Mouse (Mus musculus): ENCODE results near the gene Olfr605.

DNA sequence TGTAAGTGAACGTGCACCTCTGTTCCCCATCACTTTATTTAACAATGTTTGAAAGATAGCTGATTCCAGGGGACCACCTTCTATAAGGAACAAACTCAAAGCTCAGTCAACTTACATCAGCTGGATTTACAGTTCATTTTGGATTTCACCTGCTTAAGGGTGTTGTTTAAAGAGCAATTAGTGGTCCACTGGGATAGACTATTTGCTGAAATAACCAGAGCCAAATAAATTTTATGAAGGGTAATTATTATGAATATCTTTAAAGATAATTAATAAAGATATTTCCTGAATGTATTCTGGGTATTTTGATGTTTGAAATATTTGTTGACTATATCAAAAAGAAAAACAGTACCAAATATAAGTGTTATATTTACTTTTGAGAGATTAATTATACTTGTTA, at the start of gene Olfr605:
- no peak for TF ChIP-seq CTCF (IDR thresholded peaks at IDR 0.05)
- TF ChIP-seq EP300 (IDR thresholded peaks at IDR 0.05; ENCODE audit: insufficient read depth, low read depth, low read length) = no peak

All from heart, adult 2 months (tissue).